Mouse (Mus musculus): ENCODE measurements around the gene Actr1a.

- TF ChIP-seq MYOG (IDR thresholded peaks at IDR 0.05; ENCODE audit: control insufficient read depth in 1 of 3, insufficient read depth in 1 of 3, insufficient read length in 2 of 3, low read depth in 2 of 3) (no peak), CEBPB (IDR thresholded peaks at IDR 0.05; ENCODE audit: insufficient read depth, poor library complexity, severe bottlenecking) (no peak), POLR2A (IDR thresholded peaks at IDR 0.05; ENCODE audit: insufficient read length, low read depth) (no peak), SRF (IDR thresholded peaks at IDR 0.05; ENCODE audit: control insufficient read depth, insufficient read length, low read depth) (no peak), TCF12 (IDR thresholded peaks at IDR 0.05; ENCODE audit: insufficient read depth, poor library complexity, severe bottlenecking) (no peak), MAX (IDR thresholded peaks at IDR 0.05; ENCODE audit: low read depth) (no peak), MYOD1 (IDR thresholded peaks at IDR 0.05; ENCODE audit: control insufficient read depth in 1 of 3, insufficient read length in 2 of 3, low read depth in 2 of 3) (no peak), USF1 (IDR thresholded peaks at IDR 0.05; ENCODE audit: low read depth) (no peak), E2F4 (IDR thresholded peaks at IDR 0.05; ENCODE audit: insufficient read depth) (no peak), POLR2AphosphoS2 (IDR thresholded peaks at IDR 0.05; ENCODE audit: insufficient read length, low read depth) (no peak), TCF3 (IDR thresholded peaks at IDR 0.05; ENCODE audit: insufficient read length, low read depth) (no peak)
These were observed 39.9 kb upstream of the Actr1a start for GRCm38 (mm10) chr19:46435492-46435891.
